Mouse (Mus musculus) hindbrain, postnatal 0 days (tissue): Measurements from ENCODE around the gene Stum. TPM values are rescaled to one million over a fixed set of nuclear protein-coding genes. Genes with fewer than 3 reads are reported as not detected.

ENCODE experiments used
- ATAC-seq: fragments of 200-750 bp; cut with Nextera tagmentation; 2 replicates; pipeline ENCODE4 v1.8.0; 2017; ENCODE audit warnings: mild to moderate bottlenecking, moderate TSS enrichment, moderate library complexity
- DNase-seq: peaks from one replicate; pipeline ENCODE4 v3.0.0-alpha.2; 2015; ENCODE audit warnings: low spot score
- H3K27ac ChIP-seq: fragments of 300-500 bp; sonication (generic); 2 replicates; pipeline ENCODE4 v1.5.1; 2014; ENCODE audit warnings: mild to moderate bottlenecking
- H3K27me3 ChIP-seq: fragments of 300-500 bp; sonication (generic); 2 replicates; pipeline ENCODE4 v1.6.1; 2014; ENCODE audit warnings: low read length, mixed read lengths; ENCODE audit not compliant: insufficient read depth
- H3K36me3 ChIP-seq: fragments of 300-500 bp; sonication (generic); 2 replicates; pipeline ENCODE4 v1.6.1; 2014; ENCODE audit warnings: low read length, mixed read lengths; ENCODE audit not compliant: insufficient read depth
- H3K4me1 ChIP-seq: fragments of 300-500 bp; sonication (generic); 2 replicates; pipeline ENCODE4 v1.6.1; 2014; ENCODE audit warnings: antibody characterized with exemption, low read length, mixed read lengths; ENCODE audit not compliant: insufficient read depth
- H3K4me2 ChIP-seq: fragments of 300-500 bp; sonication (generic); 2 replicates; pipeline ENCODE4 v1.6.1; 2014; ENCODE audit warnings: low read depth, mild to moderate bottlenecking, low read length, moderate library complexity, mixed read lengths
- H3K4me3 ChIP-seq: fragments of 300-500 bp; sonication (generic); 2 replicates; pipeline ENCODE4 v1.5.1; 2014; ENCODE audit warnings: low read length
- H3K9ac ChIP-seq: fragments of 300-500 bp; sonication (generic); replicated peaks from 2 replicates; pipeline ENCODE4 v1.6.1; 2014; ENCODE audit warnings: mild to moderate bottlenecking, low read length, moderate library complexity, mixed read lengths
- H3K9me3 ChIP-seq: fragments of 300-500 bp; sonication (generic); 2 replicates; pipeline ENCODE4 v1.6.1; 2016; ENCODE audit warnings: low read length, mixed read lengths
- CTCF ChIP-seq: IDR thresholded peaks from 2 replicates; pipeline ENCODE4 v1.5.1; 2016; ENCODE audit warnings: antibody characterized with exemption, control low read depth, low read depth
- WGBS: fragments of 180-500 bp; shearing (Covaris S2); extraction: QIAGEN DNeasy Blood & Tissue Kit; methylation state at CpG from one replicate; pipeline ENCODE4 v1.1.7; 2014; 5-methylcytosine and 5-hydroxymethylcytosine counted together
- polyA plus RNA-seq: library from polyadenylated mRNA; unstranded; fragments of >200 nt; fragmentation: Nextera tagmentation; extraction: Ambion mirVana; gene quantifications from 2 replicates; pipeline ENCODE4 v1.2.1, GENCODE M21; 2015
- total RNA-seq: library from RNA; depleted of rRNA; stranded (reverse); fragments of >200 nt; gene quantifications from 2 replicates; pipeline ENCODE4 v1.2.3, GENCODE M21; 2014

Stum gene
- total and polyA plus RNA-seq, 2 experiments from 2014 or later, result 20.6 to 105 TPM

DNA sequence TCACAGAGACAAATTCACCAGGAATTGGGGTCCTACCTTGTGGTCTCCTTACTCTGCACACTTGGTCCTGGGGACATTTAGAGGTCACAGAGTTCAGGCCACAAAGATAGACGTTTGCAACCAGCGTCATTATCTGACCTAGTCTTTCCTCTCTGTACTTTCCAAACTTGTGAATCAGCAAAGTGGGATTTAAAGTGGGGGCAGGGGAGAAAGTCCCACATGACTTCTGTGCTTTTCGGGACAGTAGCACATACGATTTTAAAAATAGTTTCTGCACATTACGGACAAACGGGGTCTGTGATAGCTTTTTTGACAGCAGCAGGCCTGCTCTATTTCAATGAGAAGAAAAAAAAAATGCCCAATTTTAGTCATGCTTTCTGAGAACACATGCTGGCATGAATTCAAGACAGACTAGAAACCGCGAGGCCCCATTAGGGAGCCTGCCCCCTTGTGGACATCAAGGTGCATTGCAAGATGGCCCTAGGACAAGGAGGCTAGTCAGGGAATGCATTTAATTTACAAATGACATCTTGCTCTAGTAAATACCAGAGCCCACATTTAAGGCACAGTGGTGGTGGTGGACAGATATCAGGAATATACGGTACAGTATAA is 55.1 kb downstream of the Stum start:
- no peak overlapping the region for H3K9ac ChIP-seq
- 0 out of 2 replicates have a peak, but pooled peaks cover 4% of the 10 kb centered on the region for H3K4me1 ChIP-seq
- H3K4me3 ChIP-seq, result no peak overlapping the region
- DNase-seq (peak; percentile 91), ATAC-seq (no peak)
- H3K9me3 ChIP-seq, result no peaks in the 10 kb centered on the region
- TF ChIP-seq CTCF, result peak; percentile 98
- H3K27me3 ChIP-seq, result no peaks in the 10 kb centered on the region
- no peaks in the 10 kb centered on the region for H3K36me3 ChIP-seq
- 27% methylated on average over 9 of the region's 9 CpGs for WGBS
- no peak overlapping the region for H3K4me2 ChIP-seq
- no peak overlapping the region for H3K27ac ChIP-seq

DNA sequence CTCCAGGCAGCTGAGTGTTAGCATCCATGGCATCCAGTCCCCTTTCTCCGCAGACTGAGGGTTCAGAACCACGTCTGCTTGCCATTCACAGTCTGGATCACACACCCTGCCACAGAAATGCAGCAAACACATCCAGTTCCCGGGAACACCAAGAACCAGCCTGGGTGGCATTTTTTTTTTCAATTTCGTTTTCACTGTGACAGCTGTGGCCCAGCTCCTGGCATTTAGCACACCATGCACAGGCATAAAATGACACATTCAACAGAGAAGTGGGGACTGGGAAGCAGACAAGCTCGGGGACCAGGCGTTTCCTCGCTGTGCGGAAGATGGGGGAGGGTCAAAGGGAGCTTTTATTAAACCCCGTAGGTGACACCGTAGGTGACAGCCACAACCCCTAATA is 55.6 kb downstream of the Stum start:
- no peaks in the 10 kb centered on the region for H3K36me3 ChIP-seq
- no peaks in the 10 kb centered on the region for H3K27me3 ChIP-seq
- H3K4me1 ChIP-seq, result no peaks in the 10 kb centered on the region
- no peak overlapping the region for H3K27ac ChIP-seq
- no peaks in the 10 kb centered on the region for H3K9me3 ChIP-seq
- WGBS, result 53% methylated on average over 10 of the region's 10 CpGs
- H3K4me2 ChIP-seq, result no peak overlapping the region
- DNase-seq, result no peak
- ATAC-seq, result no peak; the same call in 1 of the 2 replicates
- no peak for TF ChIP-seq CTCF
- H3K9ac ChIP-seq, result no peak overlapping the region
- H3K4me3 ChIP-seq, result no peak overlapping the region

DNA sequence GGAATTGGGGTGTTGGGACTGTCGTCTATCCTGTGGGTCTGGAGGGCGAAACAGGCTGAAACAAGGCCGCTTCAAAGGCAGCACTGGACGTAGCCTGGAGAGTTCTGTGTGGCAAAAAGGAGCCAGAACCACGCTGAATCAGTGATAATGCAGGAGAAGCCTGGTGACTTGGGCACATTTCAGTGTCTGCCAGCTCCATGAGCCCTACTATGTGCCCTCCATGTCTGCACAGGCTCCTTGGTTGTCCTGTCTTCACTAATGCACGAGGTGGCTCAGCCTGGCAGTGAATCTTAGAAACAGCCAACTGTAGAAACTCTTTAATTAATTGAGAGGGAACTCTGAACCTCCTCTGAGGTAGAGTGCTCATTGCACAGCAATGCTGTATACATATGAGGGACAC is 56.9 kb downstream of the Stum start:
- ATAC-seq (no peak), DNase-seq (no peak)
- Histone ChIP-seq H3K9me3 (no peaks in the 10 kb centered on the region), H3K4me2 (no peak overlapping the region), H3K36me3 (no peaks in the 10 kb centered on the region), H3K27ac (no peak overlapping the region), H3K27me3 (no peaks in the 10 kb centered on the region), H3K9ac (no peak overlapping the region), H3K4me1 (no peaks in the 10 kb centered on the region; the same call in 1 of the 2 replicates), H3K4me3 (no peak overlapping the region)
- TF ChIP-seq CTCF, result no peak
- WGBS, result 91% methylated on average over 6 of the region's 6 CpGs

DNA sequence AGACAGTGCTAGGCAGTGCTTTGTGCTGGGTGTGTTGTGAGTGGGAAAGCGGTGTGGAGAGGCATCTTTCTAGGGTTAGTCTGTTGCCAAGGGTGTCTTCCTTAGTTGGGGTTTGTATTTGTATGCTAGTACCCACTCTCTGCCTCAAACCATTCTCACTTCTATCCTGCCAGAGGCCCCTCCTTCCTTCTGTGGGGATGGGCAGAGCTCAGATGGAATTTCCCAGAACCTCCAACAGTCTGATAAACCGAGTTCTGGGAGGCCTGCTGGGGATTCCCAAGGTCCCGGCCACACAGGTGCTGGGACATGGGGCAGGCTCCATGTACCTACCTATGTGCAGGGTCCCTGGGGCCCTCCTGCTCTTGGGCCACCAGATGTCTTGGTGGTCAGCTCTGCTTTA is 59.4 kb downstream of the Stum start:
- WGBS, result 77% methylated on average over 3 of the region's 3 CpGs
- no peaks in the 10 kb centered on the region for H3K27me3 ChIP-seq
- H3K9me3 ChIP-seq, result no peaks in the 10 kb centered on the region
- TF ChIP-seq CTCF, result no peak
- H3K4me3 ChIP-seq, result no peak overlapping the region
- H3K9ac ChIP-seq, result no peak overlapping the region
- 0 out of 2 replicates have a peak, but pooled peaks cover 4% of the 10 kb centered on the region for H3K36me3 ChIP-seq
- DNase-seq, result no peak
- no peak overlapping the region for H3K27ac ChIP-seq
- H3K4me2 ChIP-seq, result no peak overlapping the region
- ATAC-seq, result no peak
- peaks cover 3% of the 10 kb centered on the region; the same call in 1 of the 2 replicates for H3K4me1 ChIP-seq

DNA sequence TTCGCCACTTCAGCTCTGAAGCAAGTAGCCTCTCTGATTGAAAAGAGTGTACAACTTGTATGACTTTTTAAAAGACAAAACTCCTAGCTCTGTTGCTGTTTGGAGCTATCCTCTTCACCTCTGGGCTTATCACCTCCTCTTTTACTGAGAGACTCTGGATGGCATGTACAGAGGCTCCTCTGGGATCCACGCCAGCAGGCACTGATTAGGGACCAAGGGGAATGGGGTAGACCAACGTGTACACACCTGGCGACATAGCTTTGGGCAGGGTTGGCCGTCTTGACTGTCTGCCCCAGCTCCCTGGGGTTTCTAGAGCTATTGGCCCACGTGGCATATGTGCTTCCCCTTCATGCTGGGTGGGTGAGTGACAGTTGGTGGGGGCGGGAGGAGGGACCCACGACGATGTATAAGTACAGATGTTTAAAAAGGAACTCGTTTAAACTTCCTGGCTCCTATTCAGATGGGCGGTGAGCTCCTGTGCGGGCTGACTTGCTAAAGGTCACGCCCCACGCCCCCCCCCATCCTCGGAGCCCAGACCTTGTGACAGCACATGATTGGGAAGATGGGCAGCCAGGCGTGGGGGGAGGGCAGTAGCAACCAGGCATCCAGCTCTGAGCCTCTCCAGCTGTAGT is 60.2 kb downstream of the Stum start:
- Histone ChIP-seq H3K27me3 (no peaks in the 10 kb centered on the region), H3K27ac (no peak overlapping the region), H3K9ac (no peak overlapping the region), H3K4me2 (no peak overlapping the region), H3K4me1 (peaks cover 3% of the 10 kb centered on the region; the same call in 1 of the 2 replicates), H3K4me3 (no peak overlapping the region), H3K9me3 (no peaks in the 10 kb centered on the region), H3K36me3 (0 out of 2 replicates have a peak, but pooled peaks cover 4% of the 10 kb centered on the region)
- ATAC-seq (no peak), DNase-seq (no peak)
- 53% methylated on average over 16 of the region's 16 CpGs for WGBS
- no peak for TF ChIP-seq CTCF

DNA sequence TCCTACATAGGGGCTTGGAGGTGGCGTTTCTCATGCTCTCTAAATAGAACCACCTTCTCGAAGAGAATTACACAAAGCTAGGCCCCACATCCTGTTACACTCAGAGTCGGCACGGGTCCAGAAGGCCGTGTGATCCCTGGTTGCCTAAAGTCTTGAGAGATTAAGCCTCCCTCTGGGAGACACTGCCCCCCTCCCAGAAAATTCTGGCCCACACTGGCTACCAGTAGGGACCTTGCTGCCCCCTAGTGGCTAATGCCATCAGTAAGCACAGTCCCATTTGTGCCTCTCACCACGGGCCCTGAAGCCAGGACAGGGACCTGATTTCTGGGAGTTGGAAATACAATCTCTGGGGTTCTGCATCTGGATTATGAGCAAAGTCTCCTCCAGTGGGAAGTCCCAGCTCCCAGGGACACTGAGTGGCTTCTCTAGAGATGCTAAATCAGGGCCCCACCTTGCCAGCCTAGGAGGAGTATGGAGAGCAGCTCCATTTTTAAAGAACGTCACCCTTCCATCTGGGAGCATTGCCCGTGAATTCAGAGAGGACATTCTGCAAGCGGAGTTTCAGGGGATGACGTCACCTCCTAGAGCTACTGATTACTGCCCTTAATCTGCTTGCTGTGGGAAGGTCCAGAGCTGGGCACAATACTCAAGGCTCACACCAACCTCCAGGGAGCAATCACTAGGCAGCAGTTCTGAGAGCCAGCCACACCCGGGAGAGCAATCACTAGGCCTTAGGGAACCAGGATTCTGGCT is 61.1 kb downstream of the Stum start:
- peak; percentile 90 for TF ChIP-seq CTCF
- H3K9ac ChIP-seq, result no peak overlapping the region
- H3K27ac ChIP-seq, result peak overlapping the region; percentile 78; the same call in 1 of the 2 replicates
- WGBS, result 37% methylated on average over 11 of the region's 11 CpGs
- H3K4me2 ChIP-seq, result no peak overlapping the region
- H3K27me3 ChIP-seq, result no peaks in the 10 kb centered on the region
- DNase-seq, result peak; percentile 90
- ATAC-seq, result peak; percentile 41; the same call in 1 of the 2 replicates
- no peak overlapping the region for H3K4me3 ChIP-seq
- H3K9me3 ChIP-seq, result no peaks in the 10 kb centered on the region
- H3K4me1 ChIP-seq, result peaks cover 3% of the 10 kb centered on the region; the same call in 1 of the 2 replicates
- H3K36me3 ChIP-seq, result 0 out of 2 replicates have a peak, but pooled peaks cover 4% of the 10 kb centered on the region
